Mouse (Mus musculus): ENCODE results near the gene Hoxb2. TPM values are rescaled to one million over a fixed set of nuclear protein-coding genes. Genes with fewer than 3 reads are reported as not detected.

Gene Hoxb2
- polyA plus RNA-seq, 1 experiment from 2014 or later = 3.1 TPM

- Histone ChIP-seq H3K9me3 (no peaks in the 10 kb centered on the region), H3K9ac (no peak overlapping the region; the same call in 1 of the 2 replicates), H3K4me1 (peaks cover 24% of the 10 kb centered on the region), H3K4me2 (peak overlapping the region; percentile 47), H3K27ac (peak overlapping the region; percentile 50), H3K4me3 (peak overlapping the region; percentile 39), H3K36me3 (no peaks in the 10 kb centered on the region), H3K27me3 (peaks cover 98% of the 10 kb centered on the region)
- WGBS = under 1% methylated on average over 31 of the region's 34 CpGs
- ATAC-seq (ENCODE audit: insufficient number of reproducible peaks, low FRiP score, low TSS enrichment, low read depth) = no peak
Measured at GRCm38 (mm10) chr11:96319071-96319902, 31.0 kb upstream of the Hoxb2 start.

DNA sequence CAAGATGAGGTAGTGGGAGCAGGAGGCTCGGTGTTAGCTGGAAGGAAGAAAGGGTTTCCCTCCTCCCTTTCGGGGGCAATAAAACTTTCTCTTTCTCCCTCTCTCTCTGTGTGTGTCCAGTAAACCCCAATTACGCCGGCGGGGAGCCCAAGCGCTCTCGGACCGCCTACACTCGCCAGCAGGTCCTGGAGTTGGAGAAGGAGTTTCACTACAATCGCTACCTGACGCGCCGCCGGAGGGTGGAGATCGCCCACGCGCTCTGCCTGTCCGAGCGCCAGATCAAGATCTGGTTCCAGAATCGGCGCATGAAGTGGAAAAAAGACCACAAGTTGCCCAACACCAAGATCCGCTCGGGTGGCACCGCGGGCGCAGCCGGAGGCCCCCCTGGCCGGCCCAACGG is 30.4 kb upstream of the Hoxb2 start:
- H3K9me3 ChIP-seq = no peaks in the 10 kb centered on the region
- no peak for ATAC-seq (ENCODE audit: insufficient number of reproducible peaks, low FRiP score, low TSS enrichment, low read depth)
- H3K27ac ChIP-seq = no peak overlapping the region; the same call in 1 of the 2 replicates
- peak overlapping the region; percentile 47 for H3K4me2 ChIP-seq
- peaks cover 20% of the 10 kb centered on the region for H3K4me1 ChIP-seq
- H3K27me3 ChIP-seq = peaks cover 97% of the 10 kb centered on the region
- WGBS = under 1% methylated on average over 29 of the region's 29 CpGs
- peak overlapping the region; percentile 39 for H3K4me3 ChIP-seq
- no peak overlapping the region for H3K9ac ChIP-seq
- H3K36me3 ChIP-seq = no peaks in the 10 kb centered on the region

DNA sequence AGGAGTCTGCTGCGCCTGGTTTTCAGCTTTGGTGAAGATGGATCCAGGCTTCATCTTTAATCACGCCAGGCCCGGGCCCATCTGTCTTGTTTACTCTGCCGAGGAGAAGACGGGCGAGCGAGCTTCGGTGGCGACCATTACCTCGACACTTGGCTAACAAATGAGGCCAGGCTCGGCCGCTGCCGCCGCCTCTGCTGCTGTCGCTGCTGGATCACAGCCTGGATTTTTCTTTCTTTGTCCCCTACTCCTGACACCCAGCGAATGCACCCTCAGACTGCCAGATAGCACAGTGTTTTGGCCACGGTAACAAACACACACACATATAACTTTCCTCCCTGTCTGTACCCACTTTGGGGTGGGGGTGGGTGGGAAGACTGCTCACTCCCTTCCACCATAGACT is 29.6 kb upstream of the Hoxb2 start:
- H3K27me3 ChIP-seq = peaks cover 97% of the 10 kb centered on the region
- no peak for ATAC-seq (ENCODE audit: insufficient number of reproducible peaks, low FRiP score, low TSS enrichment, low read depth)
- H3K27ac ChIP-seq = no peak overlapping the region
- no peaks in the 10 kb centered on the region for H3K9me3 ChIP-seq
- no peak overlapping the region for H3K9ac ChIP-seq
- H3K4me1 ChIP-seq = peaks cover 19% of the 10 kb centered on the region
- no peak overlapping the region for H3K4me3 ChIP-seq
- no peaks in the 10 kb centered on the region for H3K36me3 ChIP-seq
- no peak overlapping the region for H3K4me2 ChIP-seq
- WGBS = 22% methylated on average over 17 of the region's 17 CpGs

- Histone ChIP-seq H3K4me3 (no peak overlapping the region), H3K27ac (no peak overlapping the region), H3K9ac (no peak overlapping the region), H3K4me1 (peaks cover 23% of the 10 kb centered on the region), H3K4me2 (no peak overlapping the region), H3K9me3 (no peaks in the 10 kb centered on the region), H3K36me3 (no peaks in the 10 kb centered on the region), H3K27me3 (peaks cover 98% of the 10 kb centered on the region)
- ATAC-seq (ENCODE audit: insufficient number of reproducible peaks, low FRiP score, low TSS enrichment, low read depth) = no peak
- WGBS = 15% methylated on average over 5 of the region's 5 CpGs
Measured at GRCm38 (mm10) chr11:96321846-96322245, 28.5 kb upstream of the Hoxb2 start.

- H3K4me1 ChIP-seq = peaks cover 23% of the 10 kb centered on the region
- H3K36me3 ChIP-seq = no peaks in the 10 kb centered on the region
- WGBS = 25% methylated on average over 6 of the region's 6 CpGs
- no peak for ATAC-seq (ENCODE audit: insufficient number of reproducible peaks, low FRiP score, low TSS enrichment, low read depth)
- peaks cover 98% of the 10 kb centered on the region for H3K27me3 ChIP-seq
- H3K4me3 ChIP-seq = no peak overlapping the region
- H3K27ac ChIP-seq = no peak overlapping the region
- no peak overlapping the region for H3K4me2 ChIP-seq
- H3K9ac ChIP-seq = no peak overlapping the region
- no peaks in the 10 kb centered on the region for H3K9me3 ChIP-seq
Measured at GRCm38 (mm10) chr11:96322738-96323137, 27.6 kb upstream of the Hoxb2 start.

DNA sequence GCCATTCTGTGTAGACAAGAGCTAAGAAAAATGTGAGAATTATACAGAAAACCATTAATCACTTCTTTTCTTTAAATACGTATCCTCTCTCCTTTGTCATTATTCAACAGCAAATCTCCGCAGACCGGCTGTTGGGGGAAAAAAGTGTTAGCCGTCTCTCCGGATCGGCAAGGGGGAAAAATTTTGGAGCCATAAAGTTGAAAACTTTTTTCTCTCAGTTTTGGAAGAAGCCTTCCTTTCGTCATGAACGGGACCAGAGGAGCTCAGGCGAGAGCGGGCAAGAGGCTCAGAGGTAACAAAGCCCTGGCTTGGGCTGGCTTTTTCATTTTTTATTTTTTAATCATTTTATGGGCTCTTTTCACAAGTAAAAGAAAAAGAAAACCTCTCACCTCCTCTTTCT is 27.2 kb upstream of the Hoxb2 start, which contains the start of gene Hoxb3:
TSS of gene Hoxb3 (plus strand) at position 173 of the 400 bp plus-strand sequence.
- H3K9me3 ChIP-seq = no peaks in the 10 kb centered on the region
- H3K27me3 ChIP-seq = peaks cover 98% of the 10 kb centered on the region
- no peak within 1 kb of the TSS for H3K4me3 ChIP-seq
- H3K36me3 ChIP-seq = no peaks in the 10 kb centered on the region
- no peak within 1 kb of the TSS for H3K4me2 ChIP-seq
- no peak within 1 kb of the TSS for H3K9ac ChIP-seq
- 25% methylated on average over 10 of the region's 10 CpGs for WGBS
- H3K4me1 ChIP-seq = peaks cover 20% of the 10 kb centered on the region
- no peak for ATAC-seq (ENCODE audit: insufficient number of reproducible peaks, low FRiP score, low TSS enrichment, low read depth)
- no peak within 1 kb of the TSS for H3K27ac ChIP-seq

GRCm38 (mm10) chr11:96324125-96324524 is 26.2 kb upstream of the Hoxb2 start:
- H3K27ac ChIP-seq = no peak overlapping the region
- no peaks in the 10 kb centered on the region for H3K36me3 ChIP-seq
- no peak overlapping the region for H3K9ac ChIP-seq
- ATAC-seq (ENCODE audit: insufficient number of reproducible peaks, low FRiP score, low TSS enrichment, low read depth) = no peak
- WGBS = 15% methylated on average over 5 of the region's 5 CpGs
- H3K4me2 ChIP-seq = no peak overlapping the region
- no peak overlapping the region for H3K4me3 ChIP-seq
- H3K4me1 ChIP-seq = peaks cover 10% of the 10 kb centered on the region
- H3K9me3 ChIP-seq = no peaks in the 10 kb centered on the region
- peaks cover 98% of the 10 kb centered on the region for H3K27me3 ChIP-seq

GRCm38 (mm10) chr11:96324965-96325364 is 25.4 kb upstream of the Hoxb2 start:
- H3K9ac ChIP-seq = no peak overlapping the region
- no peak overlapping the region for H3K27ac ChIP-seq
- H3K36me3 ChIP-seq = no peaks in the 10 kb centered on the region
- H3K27me3 ChIP-seq = peaks cover 98% of the 10 kb centered on the region
- no peak overlapping the region for H3K4me2 ChIP-seq
- H3K4me3 ChIP-seq = no peak overlapping the region
- no peak for ATAC-seq (ENCODE audit: insufficient number of reproducible peaks, low FRiP score, low TSS enrichment, low read depth)
- H3K4me1 ChIP-seq = peaks cover 6% of the 10 kb centered on the region
- no peaks in the 10 kb centered on the region for H3K9me3 ChIP-seq
- WGBS = 22% methylated on average over 8 of the region's 8 CpGs

- ATAC-seq (ENCODE audit: insufficient number of reproducible peaks, low FRiP score, low TSS enrichment, low read depth) = no peak
- no peak overlapping the region for H3K9ac ChIP-seq
- H3K27ac ChIP-seq = peak overlapping the region; percentile 13; the same call in 1 of the 2 replicates
Measured at GRCm38 (mm10) chr11:96325747-96326212, 24.5 kb upstream of the Hoxb2 start.

GRCm38 (mm10) chr11:96326705-96327104 is 23.6 kb upstream of the Hoxb2 start:
- peaks cover 3% of the 10 kb centered on the region; the same call in 1 of the 2 replicates for H3K4me1 ChIP-seq
- H3K27ac ChIP-seq = no peak overlapping the region
- H3K4me3 ChIP-seq = no peak overlapping the region
- no peak overlapping the region for H3K4me2 ChIP-seq
- no peak overlapping the region for H3K9ac ChIP-seq
- WGBS = 21% methylated on average over 12 of the region's 12 CpGs
- no peak for ATAC-seq (ENCODE audit: insufficient number of reproducible peaks, low FRiP score, low TSS enrichment, low read depth)
- H3K27me3 ChIP-seq = peaks cover 97% of the 10 kb centered on the region
- no peaks in the 10 kb centered on the region for H3K36me3 ChIP-seq
- H3K9me3 ChIP-seq = no peaks in the 10 kb centered on the region

More at GRCm38 (mm10) chr11:96325747-96326212, 24.5 kb upstream of the Hoxb2 start:
- no peak overlapping the region for H3K4me3 ChIP-seq
- H3K36me3 ChIP-seq = no peaks in the 10 kb centered on the region
- no peaks in the 10 kb centered on the region for H3K9me3 ChIP-seq
- H3K4me1 ChIP-seq = peaks cover 3% of the 10 kb centered on the region
- no peak overlapping the region; the same call in 1 of the 2 replicates for H3K4me2 ChIP-seq
- WGBS = 10% methylated on average over 22 of the region's 22 CpGs
- peaks cover 98% of the 10 kb centered on the region for H3K27me3 ChIP-seq

- H3K27me3 ChIP-seq = peaks cover 97% of the 10 kb centered on the region
- H3K36me3 ChIP-seq = no peaks in the 10 kb centered on the region
- ATAC-seq (ENCODE audit: insufficient number of reproducible peaks, low FRiP score, low TSS enrichment, low read depth) = no peak
- peaks cover 3% of the 10 kb centered on the region; the same call in 1 of the 2 replicates for H3K4me1 ChIP-seq
- WGBS = 25% methylated on average over 7 of the region's 7 CpGs
- no peak overlapping the region for H3K4me2 ChIP-seq
- no peak overlapping the region for H3K9ac ChIP-seq
- no peak overlapping the region for H3K27ac ChIP-seq
- H3K9me3 ChIP-seq = no peaks in the 10 kb centered on the region
- no peak overlapping the region for H3K4me3 ChIP-seq
Measured at GRCm38 (mm10) chr11:96327122-96327521, 23.2 kb upstream of the Hoxb2 start.

- no peak overlapping the region for H3K27ac ChIP-seq
- WGBS = 29% methylated on average over 5 of the region's 5 CpGs
- no peaks in the 10 kb centered on the region for H3K36me3 ChIP-seq
- peaks cover 97% of the 10 kb centered on the region for H3K27me3 ChIP-seq
- H3K9ac ChIP-seq = no peak overlapping the region
- H3K9me3 ChIP-seq = no peaks in the 10 kb centered on the region
- H3K4me2 ChIP-seq = no peak overlapping the region
- no peak for ATAC-seq (ENCODE audit: insufficient number of reproducible peaks, low FRiP score, low TSS enrichment, low read depth)
- no peak overlapping the region for H3K4me3 ChIP-seq
- H3K4me1 ChIP-seq = peaks cover 8% of the 10 kb centered on the region
Measured at GRCm38 (mm10) chr11:96327750-96328149, 22.6 kb upstream of the Hoxb2 start.

All from limb, embryonic 15.5 days (tissue).